Mouse (Mus musculus) CH12.LX (cell line): ENCODE data around the gene Atp5j.

Experiments
- CTCF ChIP-seq, 2 experiments: IDR thresholded peaks in 1 of 2; conservative IDR thresholded peaks in 1 of 2; 2 replicates each; pipeline ENCODE4 v1.5.1; 2011 to 2012; ENCODE audit warnings: low read depth in 2 of 2, low read length in 2 of 2, improper control_type of control experiment in 1 of 2, inconsistent platforms in 1 of 2, mild to moderate bottlenecking in 1 of 2, moderate library complexity in 1 of 2
- E2F4 ChIP-seq: IDR thresholded peaks from 2 replicates; pipeline ENCODE4 v1.6.1; 2011; ENCODE audit warnings: low read depth, low read length, improper control_type of control experiment; ENCODE audit not compliant: insufficient replicate concordance
- EP300 ChIP-seq: IDR thresholded peaks from 2 replicates; pipeline ENCODE4 v1.6.1; 2011; ENCODE audit warnings: low read length, improper control_type of control experiment
- MAFK ChIP-seq: IDR thresholded peaks from 2 replicates; pipeline ENCODE4 v1.6.1; 2011; ENCODE audit warnings: low read length, improper control_type of control experiment; ENCODE audit not compliant: insufficient replicate concordance
- MAX ChIP-seq: IDR thresholded peaks from 2 replicates; pipeline ENCODE4 v1.6.1; 2011; ENCODE audit warnings: low read length, improper control_type of control experiment
- PAX5 ChIP-seq: IDR thresholded peaks from 2 replicates; pipeline ENCODE4 v1.6.1; 2012; ENCODE audit warnings: low read length, inconsistent platforms, mixed read lengths
- POLR2A ChIP-seq: IDR thresholded peaks from 2 replicates; pipeline ENCODE4 v1.6.1; 2011; ENCODE audit warnings: low read depth, mild to moderate bottlenecking, improper control_type of control experiment, low read length
- RCOR1 ChIP-seq: conservative IDR thresholded peaks from 2 replicates; pipeline ENCODE4 v1.6.1; 2012; ENCODE audit warnings: low read depth, mild to moderate bottlenecking, inconsistent platforms, low read length, improper control_type of control experiment
- SIN3A ChIP-seq: IDR thresholded peaks from 2 replicates; pipeline ENCODE4 v1.6.1; 2012; ENCODE audit warnings: low read length, improper control_type of control experiment, inconsistent platforms
- SMC3 ChIP-seq: IDR thresholded peaks from 2 replicates; pipeline ENCODE4 v1.6.1; 2011; ENCODE audit warnings: low read depth, low read length, improper control_type of control experiment
- ZMIZ1 ChIP-seq: IDR thresholded peaks from 2 replicates; pipeline ENCODE4 v1.6.1; 2012; ENCODE audit warnings: low read depth, mild to moderate bottlenecking, inconsistent platforms, low read length, improper control_type of control experiment
- ZNF384 ChIP-seq: IDR thresholded peaks from 2 replicates; pipeline ENCODE4 v1.6.1; 2012; ENCODE audit warnings: low read depth, low read length, improper control_type of control experiment, inconsistent platforms

DNA sequence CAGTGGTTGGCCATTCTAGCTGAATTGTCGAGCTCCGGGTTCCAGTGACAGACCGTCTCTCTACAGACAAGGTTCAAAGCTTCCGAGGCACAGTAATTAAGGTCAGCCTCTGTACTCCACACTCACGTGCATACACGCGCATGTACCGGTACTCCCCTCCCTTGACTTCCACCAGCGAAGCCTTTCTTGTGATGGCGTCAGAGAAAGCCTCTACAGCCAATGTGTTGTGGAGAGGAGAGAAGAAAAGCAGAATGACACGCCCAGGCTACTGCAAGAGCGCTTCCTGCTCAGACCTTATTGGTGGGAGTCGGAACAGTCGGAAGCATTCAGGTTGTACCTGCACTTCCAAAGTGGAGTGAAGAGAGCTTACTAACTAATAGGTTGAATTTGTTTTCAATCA, 42.0 kb downstream of the Atp5j start:
- TF ChIP-seq ZNF384 (no peak), SIN3A (no peak), EP300 (no peak), POLR2A (no peak), CTCF (conservative IDR thresholded peaks at IDR 0.05 in 1 of 2, IDR thresholded peaks at IDR 0.05 in 1 of 2; ENCODE audit: low read depth in 2 of 2, low read length in 2 of 2) (no peak), E2F4 (no peak), PAX5 (no peak), MAX (no peak), RCOR1 (no peak), MAFK (no peak), ZMIZ1 (no peak), SMC3 (no peak)
